In genomic region chr1:42686194-42687131, GRCm38 (mm10) we compare ENCODE assay signal across 11 mouse cellular contexts. TPM values are rescaled to one million over a fixed set of nuclear protein-coding genes. Genes with fewer than 3 reads are reported as not detected.
DNase-seq lines count a peak whose midpoint lies in the region; ATAC-seq and TF ChIP-seq lines count a peak whose summit lies in the region.
"Had no signal": no experiment of that assay in that cellular context is flagged by ENCODE, and none has a peak within 500 bp of the region (broad histone marks: within the 10 kb centered on the region; RNA-seq: fewer than 3 reads in every experiment).

No protein-coding gene starts in this region.

- no peak for TF ChIP-seq POLR2A in ES-Bruce4 (IDR thresholded peaks at IDR 0.05; ENCODE audit: insufficient read depth, low read length)

- H3K4me3 ChIP-seq in ES-Bruce4 (ENCODE audit: low read depth, low read length): peak overlapping the region; percentile 20
- peak overlapping the region; percentile 95 for H3K4me3 ChIP-seq in forebrain, embryonic 11.5 days (ENCODE audit: low read depth, low read length)
- peak overlapping the region; percentile 35 for H3K4me3 ChIP-seq in kidney, postnatal 0 days (replicated peaks; ENCODE audit: low read depth, low read length)
- peak overlapping the region; percentile 57 for H3K4me3 ChIP-seq in midbrain, postnatal 0 days (ENCODE audit: low read depth, low read length)
- H3K4me3 ChIP-seq: erythroblast, embryonic 14.5 days; myocyte had no signal

- TF ChIP-seq EP300 in ES-Bruce4 (IDR thresholded peaks at IDR 0.05; ENCODE audit: insufficient read depth, low read depth, low read length): no peak

- TF ChIP-seq CTCF in ES-Bruce4 (IDR thresholded peaks at IDR 0.05; ENCODE audit: low read depth, low read length): no peak
- TF ChIP-seq CTCF in kidney, postnatal 0 days (IDR thresholded peaks at IDR 0.05; ENCODE audit: low read depth): peak; percentile 18; the same call in 1 of the 2 replicates
- TF ChIP-seq CTCF in midbrain, postnatal 0 days (IDR thresholded peaks at IDR 0.05): peak; percentile 47

- H3K9ac ChIP-seq in ES-Bruce4 (ENCODE audit: low read depth, poor library complexity, severe bottlenecking): peak overlapping the region; percentile 42
- peak overlapping the region; percentile 82 for H3K9ac ChIP-seq in forebrain, embryonic 11.5 days (ENCODE audit: low read length)
- peak overlapping the region; percentile 59 for H3K9ac ChIP-seq in kidney, postnatal 0 days (ENCODE audit: low read depth, low read length)
- H3K9ac ChIP-seq in midbrain, postnatal 0 days (replicated peaks; ENCODE audit: low read length, poor library complexity, severe bottlenecking): peak overlapping the region; percentile 92

- no peaks in the 10 kb centered on the region for H3K9me3 ChIP-seq in ES-Bruce4 (replicated peaks; ENCODE audit: control insufficient read depth, insufficient read depth, low read length, poor library complexity, severe bottlenecking)
- H3K9me3 ChIP-seq in forebrain, embryonic 11.5 days (ENCODE audit: control insufficient read depth, low read length): no peaks in the 10 kb centered on the region
- H3K9me3 ChIP-seq in kidney, postnatal 0 days (replicated peaks; ENCODE audit: low read length): no peaks in the 10 kb centered on the region
- H3K9me3 ChIP-seq in midbrain, postnatal 0 days (ENCODE audit: low read length): no peaks in the 10 kb centered on the region

- WGBS in forebrain, embryonic 11.5 days: under 1% methylated on average over 53 of the region's 53 CpGs
- WGBS in kidney, postnatal 0 days: under 1% methylated on average over 53 of the region's 53 CpGs
- WGBS in midbrain, postnatal 0 days: 1% methylated on average over 44 of the region's 53 CpGs

- H3K4me2 ChIP-seq in forebrain, embryonic 11.5 days (ENCODE audit: low read depth, low read length, severe bottlenecking): peak overlapping the region; percentile 98
- H3K4me2 ChIP-seq in kidney, postnatal 0 days (ENCODE audit: low read length): peak overlapping the region; percentile 68
- H3K4me2 ChIP-seq in midbrain, postnatal 0 days (ENCODE audit: low read depth, low read length, poor library complexity, severe bottlenecking): peak overlapping the region; percentile 91

- H3K27me3 ChIP-seq in ES-Bruce4 (ENCODE audit: control insufficient read depth, insufficient read depth, low read length, poor library complexity, severe bottlenecking): peaks cover 7% of the 10 kb centered on the region
- no peaks in the 10 kb centered on the region for H3K27me3 ChIP-seq in forebrain, embryonic 11.5 days (ENCODE audit: control insufficient read depth, insufficient read depth, low read length)
- peaks cover 63% of the 10 kb centered on the region for H3K27me3 ChIP-seq in kidney, postnatal 0 days (ENCODE audit: insufficient read depth, low read length)
- H3K27me3 ChIP-seq in midbrain, postnatal 0 days (ENCODE audit: insufficient read depth, low read length): no peaks in the 10 kb centered on the region

- peak; percentile 76 to 82 for DNase-seq in cerebellum, postnatal 10 days
- no peak for DNase-seq in cerebellum, adult 9-10 months
- DNase-seq in forebrain, embryonic 11.5 days (ENCODE audit: low spot score): peak; percentile 92
- no peak for DNase-seq in kidney, postnatal 0 days (ENCODE audit: low spot score)
- DNase-seq in midbrain, postnatal 0 days (ENCODE audit: low spot score): peak; percentile 74
- DNase-seq in B cell, adult 2 months: no peak
- no peak for DNase-seq in spleen, adult 18-20 months

- no peaks in the 10 kb centered on the region for H3K4me1 ChIP-seq in ES-Bruce4 (ENCODE audit: control insufficient read depth, insufficient read depth, low read length)
- peaks cover 27% of the 10 kb centered on the region for H3K4me1 ChIP-seq in forebrain, embryonic 11.5 days (replicated peaks; ENCODE audit: control insufficient read depth, insufficient read depth, low read length)
- peaks cover 8% of the 10 kb centered on the region; the same call in 1 of the 2 replicates for H3K4me1 ChIP-seq in kidney, postnatal 0 days (replicated peaks; ENCODE audit: insufficient read depth, low read length)
- peaks cover 11% of the 10 kb centered on the region for H3K4me1 ChIP-seq in midbrain, postnatal 0 days (ENCODE audit: insufficient read depth, low read length)

- no peaks in the 10 kb centered on the region for H3K36me3 ChIP-seq in ES-Bruce4 (ENCODE audit: control insufficient read depth, insufficient read depth, low read length, poor library complexity, severe bottlenecking)
- no peaks in the 10 kb centered on the region for H3K36me3 ChIP-seq in forebrain, embryonic 11.5 days (ENCODE audit: control insufficient read depth, insufficient read depth, low read length)
- H3K36me3 ChIP-seq in kidney, postnatal 0 days (ENCODE audit: insufficient read depth, low read length): no peaks in the 10 kb centered on the region
- H3K36me3 ChIP-seq in midbrain, postnatal 0 days (ENCODE audit: insufficient read depth, low read length): no peaks in the 10 kb centered on the region

- H3K27ac ChIP-seq in ES-Bruce4 (ENCODE audit: insufficient read depth, low read length): no peak overlapping the region
- peak overlapping the region; percentile 98 for H3K27ac ChIP-seq in forebrain, embryonic 11.5 days (ENCODE audit: low read depth, low read length)
- peak overlapping the region; percentile 78 for H3K27ac ChIP-seq in kidney, postnatal 0 days
- peak overlapping the region; percentile 99 for H3K27ac ChIP-seq in midbrain, postnatal 0 days (ENCODE audit: low read depth, low read length)

- peak; percentile 66 for ATAC-seq in forebrain, embryonic 11.5 days (replicated peaks; ENCODE audit: low FRiP score)
- ATAC-seq in kidney, postnatal 0 days (replicated peaks; ENCODE audit: low FRiP score, low read depth): peak; percentile 47
- ATAC-seq in midbrain, postnatal 0 days (ENCODE audit: low FRiP score): peak; percentile 65

RNA-seq across cellular contexts. Expression of gene Pou3f3, which starts 9.1 kb away (rescaled TPM):
- 0.18 TPM in 2 replicates for polyA plus RNA-seq in ES-Bruce4 (2011; ENCODE audit: insufficient read depth, insufficient read length, low read depth, missing spikeins)
- 28.5 and 29.3 TPM in 2 replicates for polyA plus RNA-seq in forebrain, embryonic 11.5 days (2014; fragmentation: Nextera tagmentation; extraction: Ambion mirVana)
- polyA plus RNA-seq in kidney, postnatal 0 days (2015; fragmentation: Nextera tagmentation; extraction: Ambion mirVana): 12.4 and 13.2 TPM in 2 replicates
- total RNA-seq in midbrain, postnatal 0 days (2014; rRNA removed): 45.2 and 48.4 TPM in 2 replicates
- polyA plus RNA-seq in midbrain, postnatal 0 days (2015; fragmentation: Nextera tagmentation; extraction: Ambion mirVana): 11.5 and 12.0 TPM in 2 replicates
- polyA plus RNA-seq: C2C12; erythroblast, embryonic 14.5 days; myocyte had no signal

Comparison
In these comparisons a context has a peak if more than half of its experiments do, and no peak if none do; other contexts are left out.
1. DNase-seq: peak in cerebellum, postnatal 10 days (2 of 2), forebrain, embryonic 11.5 days (single experiment) and midbrain, postnatal 0 days (single experiment); none in cerebellum, adult 9-10 months (single experiment), kidney, postnatal 0 days (single experiment), B cell, adult 2 months (0 of 2) and spleen, adult 18-20 months (0 of 2).
2. H3K4me3 ChIP-seq: peak in every context shown above with its lines; median percentile 95 in forebrain, embryonic 11.5 days; 57 in midbrain, postnatal 0 days; 35 in kidney, postnatal 0 days; 20 in ES-Bruce4.
3. H3K9ac ChIP-seq: peak in every context shown above with its lines; median percentile 92 in midbrain, postnatal 0 days; 82 in forebrain, embryonic 11.5 days; 59 in kidney, postnatal 0 days; 42 in ES-Bruce4.
4. RNA of gene Pou3f3, which starts 9.1 kb away (polyA plus RNA-seq): 28.5 to 29.3 TPM in forebrain, embryonic 11.5 days, 12.4 to 13.2 TPM in kidney, postnatal 0 days and 11.5 to 12.0 TPM in midbrain, postnatal 0 days; 0.18 TPM in ES-Bruce4; every median in the first group is over 10 times any median in the second.
5. Peak in every context shown above with its lines, with median percentiles within 50 percentile points of each other: ATAC-seq and H3K4me2 ChIP-seq.